Mouse (Mus musculus) E14TG2a.4 (cell line): ENCODE measurements around the gene Cilp.
"Not testable (repeated sequence)": the region's sequence is repeated elsewhere in the genome, so short reads cannot be mapped to it uniquely, and the experiment has no call there.

Experiments
- H3K27me3 ChIP-seq: 2 replicates; pipeline ENCODE4 v1.6.1; 2014; ENCODE audit warnings: low read length, control low read depth; ENCODE audit not compliant: insufficient read depth
- H3K36me3 ChIP-seq: 2 replicates; pipeline ENCODE4 v1.6.1; 2014; ENCODE audit warnings: low read length, control low read depth; ENCODE audit not compliant: insufficient read depth
- H3K4me1 ChIP-seq: replicated peaks from 2 replicates; pipeline ENCODE4 v1.6.1; 2014; ENCODE audit warnings: low read depth, low read length, control low read depth
- H3K4me3 ChIP-seq: replicated peaks from 2 replicates; pipeline ENCODE4 v1.5.1; 2014; ENCODE audit warnings: mild to moderate bottlenecking, low read length
- H3K9me3 ChIP-seq: 2 replicates; pipeline ENCODE4 v1.6.1; 2014; ENCODE audit warnings: low read length, control low read depth
- CTCF ChIP-seq: conservative IDR thresholded peaks from 2 replicates; pipeline ENCODE4 v1.5.1; 2014; ENCODE audit warnings: low read length
- NANOG ChIP-seq: IDR thresholded peaks from 2 replicates; pipeline ENCODE4 v1.6.1; 2014; ENCODE audit warnings: borderline replicate concordance, low read length, mixed read lengths
- POU5F1 ChIP-seq: IDR thresholded peaks from 2 replicates; pipeline ENCODE4 v1.6.1; 2014; ENCODE audit warnings: low read length, borderline replicate concordance

Cilp gene

DNA sequence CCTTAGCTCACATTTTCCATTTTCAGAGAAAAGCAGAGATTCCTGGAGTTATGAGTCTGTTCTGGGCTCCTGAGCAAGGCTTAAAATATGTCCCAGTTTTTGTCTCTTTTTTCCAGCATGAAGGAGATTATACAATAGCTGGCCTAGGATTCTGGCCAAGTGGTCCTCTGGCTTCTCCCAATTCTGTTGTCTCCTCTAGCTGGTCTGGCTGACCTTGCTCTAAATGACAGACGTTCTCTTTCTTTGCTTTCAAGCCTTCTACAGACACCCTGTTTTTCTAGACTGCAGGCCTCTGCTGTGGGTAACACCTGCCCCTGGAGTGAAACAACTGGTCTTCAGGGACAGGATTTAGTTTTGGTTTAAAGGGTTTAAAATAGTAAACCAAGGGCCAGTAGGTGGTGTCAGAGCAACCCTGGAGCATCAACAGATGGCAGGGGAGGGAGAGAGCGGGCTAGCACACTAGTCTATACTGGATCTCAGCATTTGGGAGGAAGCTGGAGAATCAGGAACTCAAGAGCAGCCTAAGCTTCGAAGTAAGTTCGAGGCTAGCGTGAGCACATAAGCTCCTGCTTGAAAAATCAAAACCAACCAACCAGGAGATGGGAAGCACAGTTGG, 16.7 kb downstream of the Cilp start:
- no peak for TF ChIP-seq POU5F1
- no peak for TF ChIP-seq NANOG
- no peak for TF ChIP-seq CTCF
- Histone ChIP-seq H3K4me3 (no peak overlapping the region), H3K4me1 (no peaks in the 10 kb centered on the region), H3K9me3 (no peaks in the 10 kb centered on the region), H3K27me3 (peaks cover 3% of the 10 kb centered on the region; the same call in 1 of the 2 replicates), H3K36me3 (no peaks in the 10 kb centered on the region)

- TF ChIP-seq NANOG (no peak), CTCF (peak; percentile 37), POU5F1 (no peak)
- no peaks in the 10 kb centered on the region for H3K36me3 ChIP-seq
- H3K4me3 ChIP-seq: no peak overlapping the region
- no peaks in the 10 kb centered on the region for H3K9me3 ChIP-seq
- no peaks in the 10 kb centered on the region for H3K27me3 ChIP-seq
- H3K4me1 ChIP-seq: no peaks in the 10 kb centered on the region
Measured at GRCm38 (mm10) chr9:65283301-65283700, 18.3 kb downstream of the Cilp start.

GRCm38 (mm10) chr9:65288252-65288651, 23.3 kb downstream of the Cilp start:
- H3K4me3 ChIP-seq, H3K27me3 ChIP-seq, H3K9me3 ChIP-seq, H3K36me3 ChIP-seq, H3K4me1 ChIP-seq: not testable (repeated sequence)

DNA sequence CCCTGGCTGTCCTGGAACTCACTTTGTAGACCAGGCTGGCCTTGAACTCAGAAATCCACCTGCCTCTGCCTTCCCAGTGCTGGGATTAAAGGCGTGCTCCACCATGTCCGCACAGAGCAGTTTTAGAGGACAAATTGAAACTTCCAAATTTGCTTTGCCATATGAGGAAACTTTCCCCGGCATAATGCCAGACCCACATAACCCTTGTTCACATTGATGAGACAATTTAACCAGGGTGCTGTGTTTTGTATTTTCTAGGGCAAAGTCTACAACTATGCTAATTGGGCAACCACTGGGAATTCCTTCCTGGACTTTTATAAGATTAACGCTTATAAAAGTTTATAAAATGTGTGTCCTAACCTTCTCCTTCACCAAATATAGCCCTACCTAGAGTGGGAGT, 25.0 kb downstream of the Cilp start:
- H3K4me1 ChIP-seq: peaks cover 10% of the 10 kb centered on the region
- no peaks in the 10 kb centered on the region for H3K27me3 ChIP-seq
- H3K36me3 ChIP-seq: no peaks in the 10 kb centered on the region
- H3K4me3 ChIP-seq: no peak overlapping the region
- TF ChIP-seq CTCF: no peak
- TF ChIP-seq NANOG: no peak
- TF ChIP-seq POU5F1: no peak
- peaks cover 4% of the 10 kb centered on the region; the same call in 1 of the 2 replicates for H3K9me3 ChIP-seq

- Histone ChIP-seq H3K4me1 (peaks cover 15% of the 10 kb centered on the region), H3K27me3 (no peaks in the 10 kb centered on the region), H3K36me3 (peaks cover 5% of the 10 kb centered on the region), H3K4me3 (no peak overlapping the region), H3K9me3 (peaks cover 4% of the 10 kb centered on the region; the same call in 1 of the 2 replicates)
- TF ChIP-seq POU5F1 (no peak), CTCF (no peak), NANOG (no peak)
Measured at GRCm38 (mm10) chr9:65292421-65292820, 27.4 kb downstream of the Cilp start.

GRCm38 (mm10) chr9:65293119-65293518, 28.1 kb downstream of the Cilp start:
- Histone ChIP-seq H3K9me3 (peaks cover 4% of the 10 kb centered on the region; the same call in 1 of the 2 replicates), H3K4me3 (peak overlapping the region; percentile 99), H3K4me1 (peaks cover 15% of the 10 kb centered on the region), H3K36me3 (peaks cover 11% of the 10 kb centered on the region), H3K27me3 (no peaks in the 10 kb centered on the region)
- TF ChIP-seq NANOG: no peak
- no peak for TF ChIP-seq POU5F1
- no peak for TF ChIP-seq CTCF

GRCm38 (mm10) chr9:65293580-65293972, 28.6 kb downstream of the Cilp start:
- no peaks in the 10 kb centered on the region for H3K27me3 ChIP-seq
- peaks cover 3% of the 10 kb centered on the region; the same call in 1 of the 2 replicates for H3K9me3 ChIP-seq
- TF ChIP-seq CTCF (no peak), NANOG (no peak), POU5F1 (no peak)
- peaks cover 11% of the 10 kb centered on the region for H3K36me3 ChIP-seq
- peaks cover 15% of the 10 kb centered on the region for H3K4me1 ChIP-seq
- H3K4me3 ChIP-seq: peak overlapping the region; percentile 99

GRCm38 (mm10) chr9:65293973-65294715, 29.2 kb downstream of the Cilp start, which contains the start of gene Clpx:
Clpx (plus strand) TSS chr9:65294260.
- Histone ChIP-seq H3K9me3 (no peaks in the 10 kb centered on the region), H3K4me3 (peak within 1 kb of the TSS; percentile 99), H3K4me1 (peaks cover 15% of the 10 kb centered on the region), H3K36me3 (peaks cover 11% of the 10 kb centered on the region), H3K27me3 (no peaks in the 10 kb centered on the region)
- no peak for TF ChIP-seq NANOG
- no peak for TF ChIP-seq CTCF
- TF ChIP-seq POU5F1: no peak
